Mouse (Mus musculus): ENCODE results near the gene Morc4. TPM values are rescaled to one million over a fixed set of nuclear protein-coding genes. Genes with fewer than 3 reads are reported as not detected.
A peak's percentile ranks its signal among the peaks of the same experiment; 100 is the strongest.

The Morc4 gene
- polyA plus RNA-seq, 1 experiment, result 1.8 TPM

DNA sequence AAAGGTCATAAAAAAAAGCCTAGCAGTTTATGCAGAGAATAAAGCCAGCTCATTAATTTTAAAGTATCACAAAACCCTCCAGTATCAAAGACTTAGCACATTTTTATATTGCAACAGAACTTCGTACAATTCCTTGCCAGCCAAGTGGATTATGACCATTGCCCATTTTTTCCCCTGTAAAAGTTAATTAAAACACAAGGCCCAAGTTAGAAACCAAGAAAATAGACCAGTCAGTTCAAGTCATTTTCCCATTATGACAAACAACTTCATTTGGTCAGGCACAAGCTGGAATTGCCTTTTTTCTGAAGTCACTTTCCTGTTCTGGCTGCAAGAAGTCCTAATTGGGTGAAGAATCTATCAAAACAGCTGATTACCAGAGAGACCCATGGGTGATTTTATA lies 46.1 kb downstream of the Morc4 start:
- TF ChIP-seq POLR2A (IDR thresholded peaks at IDR 0.05; ENCODE audit: low read depth, low read length), result no peak
- TF ChIP-seq CTCF (IDR thresholded peaks at IDR 0.05; ENCODE audit: extremely low read depth, insufficient read length, insufficient replicate concordance, low read depth, low read length), result no peak
- no peak overlapping the region for H3K27ac ChIP-seq (ENCODE audit: insufficient read depth, low read depth, low read length)
- WGBS, result 90% methylated on average over 1 of the region's 1 CpGs

DNA sequence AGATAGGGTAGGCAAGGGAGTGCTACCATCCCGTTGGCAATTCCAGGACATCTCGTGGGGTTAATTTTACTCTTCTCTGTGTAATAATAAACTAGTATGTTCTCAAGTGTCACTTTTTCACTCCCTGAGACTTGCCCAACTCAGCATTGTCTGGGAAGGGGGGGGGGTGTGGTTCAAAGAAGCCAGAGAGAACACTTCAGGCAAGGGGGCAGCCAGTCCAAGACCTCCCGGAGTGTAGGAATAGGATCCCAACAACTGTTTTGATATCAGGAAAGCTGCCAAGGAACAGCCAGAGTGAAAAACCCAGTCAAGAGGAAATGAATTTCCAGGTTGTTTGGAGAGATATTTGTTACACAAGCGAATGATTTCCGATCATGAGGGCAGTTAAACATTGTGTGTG lies 56.3 kb downstream of the Morc4 start:
- Histone ChIP-seq H3K4me3 (ENCODE audit: low read depth, low read length) (no peak overlapping the region), H3K4me1 (ENCODE audit: control insufficient read depth, insufficient read depth, insufficient read length, low read length) (peaks cover 15% of the 10 kb centered on the region; the same call in 1 of the 2 replicates), H3K27me3 (ENCODE audit: control insufficient read depth, insufficient read depth, low read length) (no peaks in the 10 kb centered on the region), H3K36me3 (ENCODE audit: control insufficient read depth, insufficient read depth, low read length) (no peaks in the 10 kb centered on the region), H3K27ac (ENCODE audit: insufficient read depth, low read depth, low read length) (no peak overlapping the region)
- no peak for TF ChIP-seq CTCF (IDR thresholded peaks at IDR 0.05; ENCODE audit: extremely low read depth, insufficient read length, insufficient replicate concordance, low read depth, low read length)
- 43% methylated on average over 5 of the region's 5 CpGs for WGBS

More for the DNA sequence above, 46.1 kb downstream of the Morc4 start:
- 0 out of 2 replicates have a peak, but pooled peaks cover 2% of the 10 kb centered on the region for H3K36me3 ChIP-seq (ENCODE audit: control insufficient read depth, insufficient read depth, low read length)
- no peaks in the 10 kb centered on the region for H3K27me3 ChIP-seq (ENCODE audit: control insufficient read depth, insufficient read depth, low read length)
- H3K4me3 ChIP-seq (ENCODE audit: low read depth, low read length), result no peak overlapping the region
- no peaks in the 10 kb centered on the region for H3K4me1 ChIP-seq (ENCODE audit: control insufficient read depth, insufficient read depth, insufficient read length, low read length)

DNA sequence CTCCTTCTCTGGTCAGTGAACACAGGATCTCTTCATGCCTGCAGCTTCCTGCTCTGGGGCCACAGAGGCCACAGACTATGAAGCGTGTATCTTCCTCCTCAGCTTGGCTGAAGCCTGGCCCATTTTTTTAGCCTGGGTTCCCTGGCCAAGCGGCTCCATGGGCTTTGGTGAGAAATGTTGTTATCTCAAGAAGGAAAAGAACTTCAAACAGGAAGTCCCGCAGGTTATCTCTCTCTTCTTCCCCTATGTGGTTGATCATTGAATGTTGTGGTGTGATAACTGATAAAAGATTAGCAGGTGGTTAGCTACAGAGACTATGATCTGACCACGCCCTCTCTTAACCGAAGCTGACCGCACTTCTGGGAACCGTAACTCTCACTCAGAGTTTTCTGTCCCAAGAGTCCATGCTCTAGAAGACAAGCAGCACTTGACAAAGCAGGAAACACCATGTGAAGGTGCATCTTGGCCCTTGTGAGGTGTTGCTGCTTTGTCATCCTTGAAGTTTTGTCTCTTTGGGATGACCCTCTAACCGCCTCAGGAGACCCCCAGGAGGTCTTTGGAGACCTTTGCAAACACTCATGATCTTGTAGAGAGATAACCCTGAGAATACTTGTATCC lies 57.4 kb downstream of the Morc4 start:
- H3K27me3 ChIP-seq (ENCODE audit: control insufficient read depth, insufficient read depth, low read length), result no peaks in the 10 kb centered on the region
- TF ChIP-seq POLR2A (IDR thresholded peaks at IDR 0.05; ENCODE audit: low read depth, low read length) (no peak), CTCF (IDR thresholded peaks at IDR 0.05; ENCODE audit: extremely low read depth, insufficient read length, insufficient replicate concordance, low read depth, low read length) (no peak)
- H3K4me1 ChIP-seq (ENCODE audit: control insufficient read depth, insufficient read depth, insufficient read length, low read length), result peaks cover 15% of the 10 kb centered on the region; the same call in 1 of the 2 replicates
- H3K27ac ChIP-seq (ENCODE audit: insufficient read depth, low read depth, low read length), result peak overlapping the region; percentile 90
- no peak overlapping the region for H3K4me3 ChIP-seq (ENCODE audit: low read depth, low read length)
- WGBS, result 35% methylated on average over 8 of the region's 8 CpGs
- no peaks in the 10 kb centered on the region for H3K36me3 ChIP-seq (ENCODE audit: control insufficient read depth, insufficient read depth, low read length)

DNA sequence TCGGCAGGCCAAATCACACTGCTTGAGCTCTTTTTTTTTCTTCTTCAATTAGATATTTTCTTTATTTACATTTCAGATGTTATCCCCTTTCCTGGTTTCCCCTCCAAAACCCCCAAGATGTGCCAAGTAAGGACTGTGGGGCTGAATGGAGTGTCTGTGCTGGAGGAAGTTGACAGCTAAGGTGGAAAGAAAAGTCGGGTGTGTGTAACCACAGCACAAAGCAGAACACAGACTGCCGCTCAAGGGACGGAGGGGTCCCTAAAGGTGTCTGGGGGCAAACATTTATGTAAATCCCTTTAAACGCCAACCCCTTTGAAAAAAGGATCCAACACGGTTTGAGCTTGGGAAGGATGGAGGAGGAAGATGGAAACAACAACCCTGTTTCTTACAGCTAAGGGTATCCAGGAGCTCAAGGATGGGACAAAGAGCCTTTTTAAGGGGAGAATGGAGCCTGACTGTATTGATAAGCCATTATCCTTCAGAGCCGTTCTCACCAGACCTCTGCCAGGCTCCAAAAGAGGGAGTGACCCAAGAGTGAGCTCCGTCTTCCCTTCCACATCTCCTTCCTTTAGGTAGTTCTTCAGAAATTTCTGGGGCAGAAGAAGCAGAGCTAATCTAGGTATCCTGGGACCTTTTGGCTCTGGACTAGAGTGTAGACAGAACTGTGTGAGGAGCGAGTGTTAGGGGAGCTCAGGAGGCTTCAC lies 58.0 kb downstream of the Morc4 start:
- peaks cover 19% of the 10 kb centered on the region; the same call in 1 of the 2 replicates for H3K4me1 ChIP-seq (ENCODE audit: control insufficient read depth, insufficient read depth, insufficient read length, low read length)
- H3K27ac ChIP-seq (ENCODE audit: insufficient read depth, low read depth, low read length), result peak overlapping the region; percentile 90
- TF ChIP-seq CTCF (IDR thresholded peaks at IDR 0.05; ENCODE audit: extremely low read depth, insufficient read length, insufficient replicate concordance, low read depth, low read length), result no peak
- no peak overlapping the region for H3K4me3 ChIP-seq (ENCODE audit: low read depth, low read length)
- 33% methylated on average over 9 of the region's 9 CpGs for WGBS
- no peaks in the 10 kb centered on the region for H3K27me3 ChIP-seq (ENCODE audit: control insufficient read depth, insufficient read depth, low read length)
- H3K36me3 ChIP-seq (ENCODE audit: control insufficient read depth, insufficient read depth, low read length), result no peaks in the 10 kb centered on the region

DNA sequence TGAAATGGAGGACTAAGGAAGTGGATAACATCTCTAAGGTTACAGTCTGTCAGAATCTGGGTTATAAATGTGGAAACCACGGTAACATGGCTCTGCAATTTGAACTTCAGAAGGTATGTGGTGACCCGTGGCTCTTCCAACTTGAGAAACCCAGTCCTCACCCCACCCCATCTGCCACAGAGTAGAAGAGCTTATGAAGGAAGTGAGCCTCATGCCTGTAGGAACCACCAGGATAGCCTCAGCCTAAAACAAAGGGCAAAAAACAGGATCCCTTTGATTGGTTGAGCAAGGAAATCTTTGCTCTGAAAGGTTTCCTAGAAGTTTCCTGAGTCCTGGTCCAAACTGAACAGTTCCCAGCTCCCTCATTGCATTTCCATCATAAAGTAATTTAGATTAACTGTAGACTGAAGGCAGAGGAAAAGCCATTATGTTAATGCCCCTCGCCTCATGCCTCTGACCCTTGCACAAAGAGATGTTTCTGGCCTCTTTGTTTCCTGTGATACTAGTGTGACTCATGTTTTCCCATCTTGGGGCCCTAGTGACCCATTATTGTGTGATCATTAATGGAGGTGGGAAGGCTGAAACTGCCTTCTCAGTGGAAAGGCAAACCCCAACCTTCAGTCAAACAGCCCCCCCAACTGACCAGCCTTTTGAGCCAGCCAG lies 58.7 kb downstream of the Morc4 start:
- no peaks in the 10 kb centered on the region for H3K36me3 ChIP-seq (ENCODE audit: control insufficient read depth, insufficient read depth, low read length)

DNA sequence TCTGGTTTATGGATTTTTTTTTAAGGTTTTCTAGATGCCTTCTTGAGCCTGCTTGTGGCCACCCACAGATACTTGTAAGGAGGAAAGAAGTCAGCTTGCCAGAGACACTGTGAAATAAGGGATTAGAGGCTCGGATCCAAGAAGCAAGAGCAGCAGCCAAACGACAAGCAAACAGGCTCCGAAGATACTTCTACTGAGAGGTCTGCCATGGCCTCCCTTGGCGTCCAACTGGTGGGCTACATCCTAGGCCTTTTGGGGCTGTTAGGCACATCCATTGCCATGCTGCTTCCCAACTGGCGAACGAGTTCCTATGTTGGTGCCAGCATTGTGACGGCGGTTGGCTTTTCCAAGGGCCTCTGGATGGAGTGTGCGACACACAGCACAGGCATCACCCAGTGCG lies 63.0 kb downstream of the Morc4 start:
- Histone ChIP-seq H3K36me3 (ENCODE audit: control insufficient read depth, insufficient read depth, low read length) (no peaks in the 10 kb centered on the region), H3K27me3 (ENCODE audit: control insufficient read depth, insufficient read depth, low read length) (no peaks in the 10 kb centered on the region), H3K4me3 (ENCODE audit: low read depth, low read length) (peak overlapping the region; percentile 71), H3K27ac (ENCODE audit: insufficient read depth, low read depth, low read length) (peak overlapping the region; percentile 92), H3K4me1 (ENCODE audit: control insufficient read depth, insufficient read depth, insufficient read length, low read length) (peaks cover 11% of the 10 kb centered on the region; the same call in 1 of the 2 replicates)
- TF ChIP-seq POLR2A (IDR thresholded peaks at IDR 0.05; ENCODE audit: low read depth, low read length), result no peak
- TF ChIP-seq CTCF (IDR thresholded peaks at IDR 0.05; ENCODE audit: extremely low read depth, insufficient read length, insufficient replicate concordance, low read depth, low read length), result no peak
- WGBS, result 41% methylated on average over 10 of the region's 10 CpGs

More for the DNA sequence above, 58.7 kb downstream of the Morc4 start:
- no peaks in the 10 kb centered on the region for H3K27me3 ChIP-seq (ENCODE audit: control insufficient read depth, insufficient read depth, low read length)
- no peak overlapping the region for H3K4me3 ChIP-seq (ENCODE audit: low read depth, low read length)
- WGBS, result 26% methylated on average over 3 of the region's 3 CpGs
- H3K4me1 ChIP-seq (ENCODE audit: control insufficient read depth, insufficient read depth, insufficient read length, low read length), result peaks cover 19% of the 10 kb centered on the region; the same call in 1 of the 2 replicates
- no peak for TF ChIP-seq POLR2A (IDR thresholded peaks at IDR 0.05; ENCODE audit: low read depth, low read length)
- no peak for TF ChIP-seq CTCF (IDR thresholded peaks at IDR 0.05; ENCODE audit: extremely low read depth, insufficient read length, insufficient replicate concordance, low read depth, low read length)
- peak overlapping the region; percentile 90 for H3K27ac ChIP-seq (ENCODE audit: insufficient read depth, low read depth, low read length)

DNA sequence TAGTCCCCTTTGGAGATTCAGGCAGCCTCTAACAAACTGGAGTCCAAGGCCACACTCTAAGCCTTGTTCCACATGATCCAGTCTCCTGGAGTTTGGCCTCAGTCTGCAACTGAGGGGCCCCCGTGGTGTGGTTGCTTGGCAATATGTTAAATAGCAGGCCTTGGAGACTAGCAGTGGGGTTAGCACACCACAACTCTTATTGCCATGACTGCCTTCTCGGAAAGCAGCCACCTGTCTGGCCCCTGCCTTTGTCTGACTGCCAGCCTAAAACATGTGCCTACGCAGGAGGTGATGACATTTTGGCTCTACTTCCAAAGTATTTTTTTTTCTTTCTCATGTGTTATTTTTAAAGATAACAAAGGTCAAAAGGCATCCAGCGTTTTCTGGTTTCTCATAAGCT lies 63.4 kb downstream of the Morc4 start:
- 23% methylated on average over 4 of the region's 4 CpGs for WGBS
- H3K4me3 ChIP-seq (ENCODE audit: low read depth, low read length), result no peak overlapping the region
- TF ChIP-seq CTCF (IDR thresholded peaks at IDR 0.05; ENCODE audit: extremely low read depth, insufficient read length, insufficient replicate concordance, low read depth, low read length), result no peak
- no peak for TF ChIP-seq POLR2A (IDR thresholded peaks at IDR 0.05; ENCODE audit: low read depth, low read length)
- H3K4me1 ChIP-seq (ENCODE audit: control insufficient read depth, insufficient read depth, insufficient read length, low read length), result peaks cover 8% of the 10 kb centered on the region; the same call in 1 of the 2 replicates
- no peaks in the 10 kb centered on the region for H3K36me3 ChIP-seq (ENCODE audit: control insufficient read depth, insufficient read depth, low read length)
- H3K27ac ChIP-seq (ENCODE audit: insufficient read depth, low read depth, low read length), result peak overlapping the region; percentile 22; the same call in 1 of the 2 replicates
- no peaks in the 10 kb centered on the region for H3K27me3 ChIP-seq (ENCODE audit: control insufficient read depth, insufficient read depth, low read length)
